Mouse (Mus musculus) left cerebral cortex, postnatal 36 days (tissue): ENCODE measurements around the gene Tmem39a. TPM values are rescaled to one million over a fixed set of nuclear protein-coding genes. Genes with fewer than 3 reads are reported as not detected.

Experiments
- DNase-seq, 2 experiments: peaks; one replicate each; pipeline ENCODE4 v3.0.0; 2021 to 2022; ENCODE audit warnings: low spot score in 2 of 2, mixed read lengths in 1 of 2
- intact Hi-C: fragments of 180-260 bp; cut with DNase I; formaldehyde crosslinking; loops from one replicate; pipeline ENCODE4 v1.15.1; 2025
- total RNA-seq, 2 experiments: library from RNA; stranded (reverse); gene quantifications; 2 replicates each; pipeline ENCODE4 v1.2.3; 2021

Tmem39a gene
- total RNA-seq, 2 experiments from 2014 or later: 16.2 to 22.4 TPM

GRCm38 (mm10) chr16:38585186-38585585 is 26.7 kb downstream of the Tmem39a start:
- intact Hi-C loops: no loop called here

GRCm38 (mm10) chr16:38587163-38587562 is 28.7 kb downstream of the Tmem39a start:
- intact Hi-C loops: no loop called here
- no peak for DNase-seq

More at GRCm38 (mm10) chr16:38585186-38585585, 26.7 kb downstream of the Tmem39a start:
- no peak for DNase-seq

GRCm38 (mm10) chr16:38587572-38587971 is 29.1 kb downstream of the Tmem39a start:
- intact Hi-C loops: no loop called here

GRCm38 (mm10) chr16:38591506-38591905 is 33.0 kb downstream of the Tmem39a start:
- DNase-seq: no peak
- intact Hi-C loops: no loop called here

More at GRCm38 (mm10) chr16:38587572-38587971, 29.1 kb downstream of the Tmem39a start:
- DNase-seq: no peak

- intact Hi-C loops: no loop called here
- no peak for DNase-seq
These were observed 33.7 kb downstream of the Tmem39a start for GRCm38 (mm10) chr16:38592026-38592678.

GRCm38 (mm10) chr16:38592946-38593345 is 34.4 kb downstream of the Tmem39a start:
- DNase-seq: no peak
- intact Hi-C loops: no loop called here

- intact Hi-C loops: no loop called here
- no peak for DNase-seq
These were observed 35.9 kb downstream of the Tmem39a start for GRCm38 (mm10) chr16:38594435-38594834.

GRCm38 (mm10) chr16:38596099-38596498 is 37.6 kb downstream of the Tmem39a start:
- intact Hi-C loops: no loop called here
- DNase-seq: no peak

GRCm38 (mm10) chr16:38596651-38597050 is 38.2 kb downstream of the Tmem39a start:
- DNase-seq: no peak
- intact Hi-C loops: no loop called here

- DNase-seq: no peak
- intact Hi-C loops: no loop called here
These were observed 40.6 kb downstream of the Tmem39a start for GRCm38 (mm10) chr16:38598986-38599680.

GRCm38 (mm10) chr16:38602989-38603804 is 44.7 kb downstream of the Tmem39a start:
- intact Hi-C loops: no loop called here
- DNase-seq: peak in 1 of 2 experiments; percentile 23

- intact Hi-C loops: no loop called here
These were observed 48.0 kb downstream of the Tmem39a start for GRCm38 (mm10) chr16:38606509-38606908.

GRCm38 (mm10) chr16:38608687-38609086 is 50.2 kb downstream of the Tmem39a start:
- DNase-seq: no peak
- intact Hi-C loops: no loop called here

More at GRCm38 (mm10) chr16:38606509-38606908, 48.0 kb downstream of the Tmem39a start:
- DNase-seq: no peak

GRCm38 (mm10) chr16:38609092-38609491 is 50.6 kb downstream of the Tmem39a start:
- intact Hi-C loops: no loop called here

GRCm38 (mm10) chr16:38612646-38613045 is 54.1 kb downstream of the Tmem39a start:
- no peak for DNase-seq
- intact Hi-C loops: no loop called here

More at GRCm38 (mm10) chr16:38609092-38609491, 50.6 kb downstream of the Tmem39a start:
- no peak for DNase-seq

GRCm38 (mm10) chr16:38613646-38614045 is 55.1 kb downstream of the Tmem39a start:
- intact Hi-C loops: no loop called here
- DNase-seq: no peak

- intact Hi-C loops: loop anchor here (5.0 kb wide), 1 partner anchor 194 kb away; no protein-coding TSS in a partner anchor
- DNase-seq: no peak
These were observed 59.5 kb downstream of the Tmem39a start for GRCm38 (mm10) chr16:38617977-38618376.

- intact Hi-C loops: loop anchor here (1.0 to 5.0 kb wide), 2 partner anchors 111 to 193 kb away; no protein-coding TSS in a partner anchor
- peak; percentile 77 to 79 for DNase-seq
These were observed 60.6 kb downstream of the Tmem39a start for GRCm38 (mm10) chr16:38619054-38619453.

- intact Hi-C loops: loop anchor here (10.0 kb wide), 1 partner anchor 434 kb away; no protein-coding TSS in a partner anchor
- no peak for DNase-seq
These were observed 62.4 kb downstream of the Tmem39a start for GRCm38 (mm10) chr16:38620696-38621450.
